Mouse (Mus musculus) bone marrow, adult 2 months (tissue): ENCODE data around the gene Tsc22d4.

Experiments used
- CTCF ChIP-seq: fragments of 200-500 bp; IDR thresholded peaks from 2 replicates; pipeline ENCODE4 v1.5.1; 2011; ENCODE audit warnings: low read length, control low read depth; ENCODE audit not compliant: control insufficient read depth, insufficient read depth
- POLR2A ChIP-seq: fragments of 200-500 bp; IDR thresholded peaks from 2 replicates; pipeline ENCODE4 v1.6.1; 2011; ENCODE audit warnings: low read depth, mild to moderate bottlenecking, control low read depth, low read length, borderline replicate concordance; ENCODE audit not compliant: control insufficient read depth

GRCm38 (mm10) chr5:137785164-137786031 lies 39.9 kb downstream of the Tsc22d4 start:
- TF ChIP-seq CTCF (no peak), POLR2A (no peak; the same call in 1 of the 2 replicates)
